Mouse (Mus musculus): ENCODE measurements around the gene Tmem156. TPM values are rescaled to one million over a fixed set of nuclear protein-coding genes. Genes with fewer than 3 reads are reported as not detected.

Tmem156 gene
- total RNA-seq, 2 experiments from 2014 or later = 0.36 to 0.48 TPM

Other genes starting within 250 kb of the Tmem156 start
- gene Tlr1, start 158.6 kb downstream of the Tmem156 start, total RNA-seq (2021) = under 1 TPM; 0.32 to 0.55 TPM
- 1 to 10 TPM in 1 of 2 experiments, under 1 TPM in 1; 0.79 to 1.4 TPM for gene Tlr6, start 132.0 kb downstream of the Tmem156 start, total RNA-seq (2021)
- gene Fam114a1, start 122.1 kb downstream of the Tmem156 start, total RNA-seq (2021) = 1 to 10 TPM; 4.6 to 6.0 TPM
- 10 to 100 TPM; 79.0 to 87.6 TPM for gene Klhl5, start 15.4 kb upstream of the Tmem156 start, total RNA-seq (2021)
- gene Wdr19, start 107.6 kb upstream of the Tmem156 start, total RNA-seq (2021) = 10 to 100 TPM; 19.2 to 20.1 TPM
- gene Rfc1, start 243.5 kb upstream of the Tmem156 start, total RNA-seq (2021) = 10 to 100 TPM; 25.1 to 28.7 TPM

Data from layer of hippocampus, postnatal 14 days (tissue).